Mouse (Mus musculus): ENCODE data around the gene Zbtb48. TPM values are rescaled to one million over a fixed set of nuclear protein-coding genes. Genes with fewer than 3 reads are reported as not detected.
A peak's percentile ranks its signal among the peaks of the same experiment; 100 is the strongest.

Zbtb48 gene
- total and polyA plus RNA-seq, 3 experiments: 12.1 to 21.4 TPM; not detected in 1

GRCm38 (mm10) chr4:152009076-152010051 lies 18.1 kb downstream of the Zbtb48 start:
- Histone ChIP-seq H3K27me3 (ENCODE audit: control insufficient read depth in 1 of 2, insufficient read depth in 2 of 2, low read length in 2 of 2) (no peaks in the 10 kb centered on the region), H3K4me1 (ENCODE audit: control insufficient read depth in 1 of 2, insufficient read depth in 2 of 2, low read length in 2 of 2) (peaks cover 0 to 11% of the 10 kb centered on the region in 2 experiments; a peak in 3 of 4 replicates), H3K4me3 (ENCODE audit: control insufficient read depth in 1 of 2, insufficient read depth in 1 of 2, low read depth in 2 of 2, low read length in 2 of 2) (peak overlapping the region; percentile 74 to 83), H3K9ac (ENCODE audit: control insufficient read depth, low read depth, low read length, poor library complexity, severe bottlenecking) (peak overlapping the region; percentile 81), H3K36me3 (ENCODE audit: control insufficient read depth in 1 of 2, insufficient read depth in 2 of 2, low read length in 2 of 2) (peaks cover 0 to 5% of the 10 kb centered on the region in 2 experiments; a peak in 2 of 4 replicates), H3K79me2 (ENCODE audit: control insufficient read depth, insufficient read depth, low read length, poor library complexity) (peaks cover 38% of the 10 kb centered on the region), H3K27ac (ENCODE audit: control insufficient read depth, low read depth, low read length) (peak overlapping the region; percentile 46), H3K9me3 (replicated peaks; ENCODE audit: insufficient read depth, low read length) (no peaks in the 10 kb centered on the region)
- DNase-seq (ENCODE audit: low read depth, low spot score): peak; percentile 78
- no peak for TF ChIP-seq ZNF384 (IDR thresholded peaks at IDR 0.05; ENCODE audit: low read depth, low read length)
- no peak; the same call in 1 of the 2 replicates for TF ChIP-seq TBP (IDR thresholded peaks at IDR 0.05; ENCODE audit: low read depth, low read length)
- TF ChIP-seq POLR2AphosphoS2 (IDR thresholded peaks at IDR 0.05; ENCODE audit: low read length): no peak
- TF ChIP-seq GATA1 (IDR thresholded peaks at IDR 0.05; ENCODE audit: low read depth, low read length): no peak
- no peak for TF ChIP-seq MAFK (IDR thresholded peaks at IDR 0.05; ENCODE audit: borderline replicate concordance, low read depth, low read length)
- no peak; the same call in none of the 2 replicates for TF ChIP-seq SIN3A (IDR thresholded peaks at IDR 0.05; ENCODE audit: low read length)
- peak; percentile 71 for TF ChIP-seq MAX (IDR thresholded peaks at IDR 0.05; ENCODE audit: low read length)
- TF ChIP-seq TCF12 (IDR thresholded peaks at IDR 0.05; ENCODE audit: low read depth, low read length): no peak
- peak; percentile 65 for TF ChIP-seq NRF1 (IDR thresholded peaks at IDR 0.05; ENCODE audit: insufficient read depth, low read depth, low read length, poor library complexity, severe bottlenecking)
- no peak for TF ChIP-seq MEF2A (IDR thresholded peaks at IDR 0.05; ENCODE audit: extremely low read depth, insufficient replicate concordance, low read depth, low read length, poor library complexity, severe bottlenecking)
- TF ChIP-seq NELFE (IDR thresholded peaks at IDR 0.05; ENCODE audit: low read depth, low read length): no peak; the same call in none of the 2 replicates
- TF ChIP-seq CHD1 (IDR thresholded peaks at IDR 0.05; ENCODE audit: low read depth, low read length): no peak
- no peak for TF ChIP-seq CTCF (IDR thresholded peaks at IDR 0.05 in 2 of 3, conservative IDR thresholded peaks at IDR 0.05 in 1 of 3; ENCODE audit: control insufficient read depth in 1 of 3, insufficient read depth in 1 of 3, low read depth in 2 of 3, low read length in 3 of 3, poor library complexity in 1 of 3, severe bottlenecking in 1 of 3)
- no peak; the same call in 1 of the 2 replicates for TF ChIP-seq KAT2A (conservative IDR thresholded peaks at IDR 0.05; ENCODE audit: low read depth, low read length)
- no peak for TF ChIP-seq ETS1 (IDR thresholded peaks at IDR 0.05; ENCODE audit: low read depth, low read length)
- TF ChIP-seq CHD2 (IDR thresholded peaks at IDR 0.05; ENCODE audit: low read length): no peak
- TF ChIP-seq TAL1 (IDR thresholded peaks at IDR 0.05; ENCODE audit: low read length): no peak
- TF ChIP-seq MYB (IDR thresholded peaks at IDR 0.05; ENCODE audit: low read depth, low read length): no peak
- no peak; a peak in 3 of 4 replicates for TF ChIP-seq POLR2A (IDR thresholded peaks at IDR 0.05; ENCODE audit: control insufficient read depth in 1 of 2, insufficient read depth in 1 of 2, low read depth in 1 of 2, low read length in 2 of 2, poor library complexity in 1 of 2)
- TF ChIP-seq POLR2AphosphoS5 (IDR thresholded peaks at IDR 0.05; ENCODE audit: borderline replicate concordance, low read depth, low read length): no peak
- no peak for TF ChIP-seq HCFC1 (IDR thresholded peaks at IDR 0.05; ENCODE audit: low read depth, low read length)
- no peak for TF ChIP-seq ZKSCAN1 (IDR thresholded peaks at IDR 0.05; ENCODE audit: low read depth, low read length)
- TF ChIP-seq ZMIZ1 (IDR thresholded peaks at IDR 0.05; ENCODE audit: low read depth, low read length): no peak
- TF ChIP-seq MXI1 (IDR thresholded peaks at IDR 0.05; ENCODE audit: low read depth, low read length): peak; percentile 75
- TF ChIP-seq UBTF (IDR thresholded peaks at IDR 0.05; ENCODE audit: borderline replicate concordance, insufficient read depth, low read depth, low read length): 0 out of 2 replicates have a peak, but pooled peaks have one; percentile 32
- peak; percentile 34; the same call in 1 of the 2 replicates for TF ChIP-seq MYC (IDR thresholded peaks at IDR 0.05; ENCODE audit: low read depth, low read length)
- TF ChIP-seq GABPA (IDR thresholded peaks at IDR 0.05; ENCODE audit: low read depth, low read length): no peak
- TF ChIP-seq SMC3 (IDR thresholded peaks at IDR 0.05; ENCODE audit: low read depth, low read length): no peak
- no peak for TF ChIP-seq MAZ (IDR thresholded peaks at IDR 0.05; ENCODE audit: low read depth, low read length)
- TF ChIP-seq EP300 (IDR thresholded peaks at IDR 0.05; ENCODE audit: low read depth in 1 of 2, low read length in 2 of 2): no peak
- no peak for TF ChIP-seq BHLHE40 (IDR thresholded peaks at IDR 0.05; ENCODE audit: borderline replicate concordance, low read depth, low read length)
- TF ChIP-seq RAD21 (IDR thresholded peaks at IDR 0.05; ENCODE audit: low read depth, low read length): no peak
- TF ChIP-seq JUND (IDR thresholded peaks at IDR 0.05; ENCODE audit: low read depth, low read length): no peak
- TF ChIP-seq ZC3H11A (IDR thresholded peaks at IDR 0.05; ENCODE audit: low read depth, low read length): no peak
- TF ChIP-seq E2F4 (IDR thresholded peaks at IDR 0.05; ENCODE audit: borderline replicate concordance, low read depth, low read length): no peak
